Mouse (Mus musculus): ENCODE results near the gene Fam166b.
A peak's percentile ranks its signal among the peaks of the same experiment; 100 is the strongest.

Gene Fam166b

GRCm38 (mm10) chr4:43401486-43401885 lies 27.4 kb downstream of the Fam166b start:
- DNase-seq, result no peak

DNA sequence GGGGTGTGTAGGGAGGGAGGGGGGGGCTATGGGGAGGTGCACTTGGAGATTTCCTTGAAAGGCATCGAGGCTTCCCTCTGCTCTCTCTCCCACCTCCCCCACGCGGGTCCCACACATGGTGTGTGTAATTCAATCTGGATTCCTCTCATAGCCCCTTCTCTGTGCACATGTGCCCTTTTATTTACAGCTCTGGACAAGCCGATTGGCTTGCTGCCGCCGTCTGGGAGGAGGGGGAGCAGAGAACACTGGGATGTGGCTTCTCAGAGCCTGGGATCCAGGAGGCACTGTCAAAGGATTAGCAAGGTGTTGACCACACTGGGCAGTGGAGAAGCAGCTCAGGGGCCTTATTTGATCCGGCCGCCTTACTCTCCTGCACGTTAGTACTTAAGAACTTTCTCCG lies 28.0 kb downstream of the Fam166b start:
- no peak for DNase-seq

DNA sequence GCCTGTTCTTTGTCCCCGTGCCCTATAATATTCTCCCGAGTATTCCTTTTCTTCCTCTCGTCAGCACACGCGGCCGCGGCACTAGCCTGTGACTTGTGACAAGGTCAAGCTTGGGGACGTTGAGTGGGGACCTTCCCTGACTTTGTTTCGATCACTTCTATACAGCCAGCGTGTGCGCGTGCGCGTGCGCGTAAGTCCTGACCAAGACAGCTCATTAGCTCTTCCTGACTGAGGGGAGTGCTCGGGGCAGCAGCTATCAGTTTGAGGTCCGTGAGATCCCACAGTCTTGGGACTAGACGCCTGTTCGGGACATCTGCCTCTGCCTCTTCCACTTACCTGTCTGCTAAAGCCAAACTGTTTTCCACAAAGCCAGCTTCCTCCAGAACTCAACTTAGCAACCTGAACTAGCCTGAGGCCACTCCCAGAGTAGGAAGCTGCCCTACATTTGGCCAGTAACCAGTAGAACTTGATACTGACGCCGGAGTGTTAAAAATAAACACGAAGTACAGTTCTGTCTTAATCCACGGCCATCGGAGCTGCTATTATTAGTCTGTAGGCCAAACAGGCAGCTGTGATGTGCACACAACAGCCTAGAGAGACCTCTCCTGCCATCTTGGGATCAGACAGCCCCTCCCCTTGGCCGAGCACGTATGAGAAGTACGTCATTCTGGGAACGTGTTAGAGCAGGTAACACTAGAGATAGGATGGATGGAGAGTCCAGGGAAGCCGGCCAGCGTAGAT lies 29.4 kb downstream of the Fam166b start:
- no peak for DNase-seq

DNA sequence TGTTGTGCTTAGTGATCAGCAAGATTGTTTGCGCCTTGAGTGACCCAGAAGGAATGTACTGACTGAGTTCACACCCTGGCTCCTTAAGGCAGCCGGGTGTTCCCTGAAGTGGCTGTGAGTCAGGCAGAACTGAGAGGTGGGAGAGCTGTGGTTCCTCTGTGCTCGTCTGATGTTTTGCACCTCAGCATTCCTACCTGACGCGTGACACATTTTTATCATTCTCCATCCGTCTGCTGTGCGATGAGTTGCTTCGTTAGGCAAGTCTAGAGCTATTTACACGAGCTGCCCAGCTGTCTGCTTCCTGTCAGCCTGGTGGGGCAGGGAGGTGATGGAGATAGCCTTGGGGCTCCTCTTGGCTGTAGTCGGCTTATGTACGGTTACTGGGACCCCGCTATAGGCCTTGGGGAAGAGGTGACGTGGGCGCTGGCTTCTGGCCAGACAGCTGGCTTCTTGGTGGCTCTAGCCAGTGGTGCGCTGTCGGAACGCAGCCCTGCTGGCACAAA lies 30.1 kb downstream of the Fam166b start:
- no peak for DNase-seq

- no peak for DNase-seq
Observed at GRCm38 (mm10) chr4:43398014-43398413, 30.9 kb downstream of the Fam166b start.

DNA sequence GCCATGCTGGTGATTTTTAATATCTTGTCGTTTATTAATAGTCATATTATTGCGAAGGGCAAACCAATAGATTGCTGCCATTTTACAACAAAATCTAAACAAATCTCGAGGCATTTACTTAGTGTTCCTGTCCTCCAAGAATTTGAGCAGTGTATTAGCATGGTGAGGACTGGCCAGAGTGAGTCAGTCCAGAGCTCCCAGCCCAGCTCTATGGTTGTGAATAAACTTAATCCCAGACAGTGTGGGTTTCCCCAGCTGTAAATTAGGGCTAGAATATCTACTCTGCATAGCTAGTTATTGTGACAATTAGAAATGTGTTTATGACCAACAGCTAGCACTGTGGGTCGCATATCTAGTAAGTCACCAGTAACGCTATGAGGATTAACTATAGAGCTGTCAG lies 32.6 kb downstream of the Fam166b start:
- DNase-seq, result no peak

GRCm38 (mm10) chr4:43395836-43396235 lies 33.1 kb downstream of the Fam166b start:
- no peak for DNase-seq

GRCm38 (mm10) chr4:43395147-43395546 lies 33.8 kb downstream of the Fam166b start:
- no peak for DNase-seq

DNA sequence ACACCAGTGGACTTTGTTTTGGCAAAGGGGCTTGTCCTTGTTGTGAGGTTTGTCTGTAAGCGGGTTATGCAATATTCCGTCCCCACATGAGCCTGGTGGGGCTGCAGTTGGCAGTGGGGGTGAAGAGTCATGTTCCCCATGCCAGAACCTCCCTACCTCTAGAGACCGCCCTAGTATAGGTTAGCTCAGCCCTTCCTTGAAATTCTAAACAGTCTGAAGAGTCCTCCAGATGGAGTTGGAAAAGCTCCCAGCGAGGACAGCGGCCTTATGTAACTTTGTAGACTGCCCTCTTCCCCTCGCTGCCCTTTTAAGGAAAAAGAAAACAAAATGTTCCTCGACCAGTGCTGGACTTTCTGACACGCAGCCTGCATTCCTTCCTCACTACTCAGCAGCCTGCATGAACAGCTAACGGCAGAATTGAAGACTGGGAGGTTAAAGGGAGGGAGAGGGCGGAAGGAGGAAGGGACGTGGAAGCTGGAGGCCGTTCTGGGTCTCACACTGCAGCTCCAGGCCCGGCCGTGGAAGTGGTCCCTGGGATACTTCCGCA lies 34.5 kb downstream of the Fam166b start:
- DNase-seq, result no peak

GRCm38 (mm10) chr4:43391521-43392050 lies 37.3 kb downstream of the Fam166b start:
- no peak for DNase-seq

- no peak for DNase-seq
Observed at GRCm38 (mm10) chr4:43389845-43390440, 39.0 kb downstream of the Fam166b start.

DNA sequence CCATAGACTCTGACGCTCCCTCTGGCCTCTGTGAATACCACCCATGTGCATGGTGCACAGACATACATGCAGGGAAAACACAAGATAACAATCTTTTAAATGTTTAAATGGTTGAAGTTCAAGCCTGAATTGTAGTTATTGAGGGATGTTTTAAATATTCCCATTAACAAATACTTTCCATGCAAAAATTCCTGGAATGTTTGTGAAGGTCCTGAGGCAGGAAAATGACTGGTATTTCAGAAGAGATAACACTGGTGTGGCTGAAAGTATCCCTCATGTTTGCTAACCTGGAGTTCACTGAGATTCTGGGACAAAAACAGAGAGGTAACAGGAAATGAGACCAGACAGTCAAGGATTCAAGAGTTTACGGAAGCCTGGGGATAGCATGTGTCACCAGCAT lies 39.5 kb downstream of the Fam166b start:
- no peak for DNase-seq

DNA sequence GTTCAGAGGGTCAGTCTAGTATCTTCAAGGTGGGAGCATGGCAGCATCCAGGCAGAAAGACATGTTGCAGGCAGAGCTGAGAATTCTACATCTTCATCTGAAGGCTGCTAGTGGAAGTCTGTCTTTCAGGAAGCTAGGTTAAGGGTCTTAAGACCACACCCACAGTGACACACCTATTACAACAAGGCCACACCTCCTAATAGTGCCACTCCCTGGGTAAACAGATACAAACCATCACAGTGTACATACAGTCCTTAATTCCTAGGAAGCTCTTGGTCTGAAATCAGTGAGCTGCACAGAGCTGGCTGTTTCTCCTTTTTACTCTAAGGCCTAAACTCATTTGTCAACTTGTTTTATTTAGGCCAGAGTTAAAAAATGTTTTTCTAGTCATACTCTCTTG lies 42.0 kb downstream of the Fam166b start:
- no peak for DNase-seq

DNA sequence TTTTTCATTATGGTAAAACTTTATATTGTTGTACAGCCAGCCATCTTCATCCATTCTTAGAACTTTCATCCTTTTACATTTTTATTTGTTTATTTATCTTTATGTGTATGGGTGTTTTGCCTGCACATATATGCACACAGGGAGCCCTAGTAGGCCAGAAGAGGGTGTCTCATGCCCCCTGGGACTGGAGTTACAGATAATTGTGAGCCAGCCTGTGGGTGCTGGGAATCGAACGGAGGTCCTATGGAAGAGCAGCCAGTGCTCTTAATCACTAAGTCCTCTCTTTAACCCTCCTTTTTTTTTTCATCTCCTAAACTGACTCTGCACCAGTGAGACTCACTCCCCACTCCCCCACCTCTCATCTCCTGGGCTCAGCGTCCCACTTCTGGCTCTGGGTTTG lies 44.4 kb downstream of the Fam166b start:
- DNase-seq, result no peak

DNA sequence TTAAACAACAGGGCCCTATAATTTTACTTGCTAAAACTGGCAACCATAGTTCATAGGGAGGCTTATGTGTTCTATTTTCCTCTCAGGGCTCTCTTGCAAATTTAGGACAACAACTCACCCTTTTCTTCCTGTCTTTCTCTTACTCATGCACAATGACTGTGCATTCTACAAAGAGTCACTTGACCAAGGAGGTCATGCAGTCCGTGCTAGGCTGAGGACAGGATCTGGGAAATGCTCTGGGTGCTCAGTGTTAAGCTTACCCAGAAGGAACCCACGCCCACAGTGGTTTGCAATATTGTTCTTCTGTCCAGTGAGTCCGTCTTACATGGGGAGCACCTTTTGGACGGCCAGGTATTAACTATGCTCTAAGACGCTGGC lies 44.9 kb downstream of the Fam166b start:
- DNase-seq, result no peak

GRCm38 (mm10) chr4:43383246-43384082 lies 45.5 kb downstream of the Fam166b start:
- DNase-seq, result no peak

DNA sequence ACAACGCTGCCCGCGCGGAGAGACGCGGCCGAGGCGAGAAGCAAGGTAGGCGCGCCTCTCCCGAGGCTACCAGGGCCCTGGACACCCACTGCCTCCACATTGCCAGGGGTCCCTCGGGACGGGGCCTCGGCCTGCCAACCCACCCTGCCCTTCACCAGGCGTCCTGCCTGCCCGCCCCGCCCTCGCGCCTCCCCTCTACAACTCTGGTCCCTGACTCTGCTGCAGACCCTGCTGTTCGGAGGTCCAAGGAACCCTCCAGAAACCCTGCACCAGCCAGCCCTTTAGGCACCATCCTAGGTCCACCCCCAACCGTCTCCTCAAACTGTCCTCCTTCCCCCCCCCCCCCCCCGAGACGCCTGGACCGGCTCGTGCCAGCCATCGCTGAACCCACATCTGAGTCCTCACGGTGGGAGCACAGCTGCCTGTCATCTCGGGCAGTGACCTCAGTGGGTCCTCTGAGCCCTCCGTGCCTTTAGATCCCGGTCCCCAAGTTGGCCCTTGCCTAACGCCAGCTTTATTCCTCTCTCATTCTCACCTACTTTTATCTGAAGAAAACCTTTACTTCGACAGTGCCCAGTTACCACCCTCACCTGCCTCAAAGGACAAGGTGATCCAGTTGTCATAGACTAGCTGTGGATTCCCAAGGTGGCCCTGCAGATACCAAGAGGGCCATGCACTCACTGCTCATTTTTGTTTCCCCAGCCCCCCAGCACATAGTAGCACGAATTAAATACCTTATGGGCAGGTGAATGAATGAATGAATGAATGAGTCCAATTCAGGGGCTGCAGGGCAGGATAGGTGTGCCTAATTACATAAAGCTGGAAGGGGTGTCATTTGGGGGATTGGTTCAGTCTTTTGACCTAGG lies 46.5 kb downstream of the Fam166b start:
- DNase-seq, result no peak

DNA sequence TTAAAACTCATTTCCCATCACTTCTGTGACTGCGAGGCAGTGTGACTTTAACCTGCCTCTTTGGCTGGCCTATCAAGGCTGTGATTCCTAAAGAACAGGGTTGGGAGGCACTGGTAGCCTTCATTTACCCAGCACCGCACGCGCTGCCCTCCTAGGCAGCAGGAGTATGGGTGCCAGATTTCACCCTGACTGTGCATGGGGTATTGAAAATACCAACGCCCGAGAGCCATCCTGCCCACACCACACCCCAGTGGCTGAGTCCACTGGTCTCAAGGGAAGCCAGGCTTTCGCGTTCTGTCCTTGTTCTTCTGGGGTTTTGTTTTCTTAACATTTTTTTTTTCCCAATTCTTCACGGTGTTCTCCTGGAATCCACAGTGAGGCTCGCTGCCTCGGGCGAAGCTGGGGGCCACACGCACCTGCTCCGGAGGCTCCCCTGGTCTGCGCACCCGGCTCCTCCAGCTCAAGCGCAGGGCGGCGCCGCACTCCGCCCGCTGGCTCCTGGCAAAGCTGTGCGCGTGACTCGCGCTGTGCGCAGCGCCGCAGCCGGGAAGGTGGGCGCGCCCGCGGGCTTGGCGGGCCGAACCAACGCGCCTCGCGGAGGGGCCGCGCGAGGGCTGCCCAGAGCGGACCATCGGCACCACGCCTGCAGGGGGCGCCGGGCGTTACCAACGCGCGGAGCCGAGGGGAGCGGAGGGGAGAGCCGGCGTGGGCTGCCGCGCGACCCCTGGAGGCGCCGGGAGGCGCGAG lies 47.4 kb downstream of the Fam166b start, which contains the start of gene Rusc2:
Gene Rusc2 (plus strand): TSS at position 572 of the 747 bp plus-strand sequence.
- DNase-seq, result peak; percentile 17 to 30

DNA sequence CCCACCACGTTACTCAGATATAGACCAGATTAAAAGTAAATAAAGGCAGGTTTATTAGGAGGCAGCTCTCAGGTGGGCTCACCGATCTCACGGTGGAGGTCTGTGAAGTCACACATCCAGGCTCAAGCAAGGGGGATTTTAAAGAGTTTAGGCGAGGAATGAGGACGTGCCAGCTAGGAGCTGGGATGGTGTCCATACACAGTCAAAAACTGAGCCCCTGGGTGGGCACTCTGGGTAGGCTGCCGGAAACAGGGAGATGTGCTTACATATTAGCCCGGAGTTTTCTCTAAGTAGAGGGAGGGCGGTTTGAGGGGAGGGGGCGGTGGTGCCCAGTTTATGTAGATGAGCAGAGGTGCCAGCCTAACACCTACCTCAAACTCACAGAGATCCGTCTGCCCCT lies 48.0 kb downstream of the Fam166b start:
- no peak for DNase-seq

- DNase-seq, result no peak
Observed at GRCm38 (mm10) chr4:43379601-43380000, 49.3 kb downstream of the Fam166b start.
